Mouse (Mus musculus): ENCODE data around the gene Prr5. TPM values are rescaled to one million over a fixed set of nuclear protein-coding genes. Genes with fewer than 3 reads are reported as not detected.

Prr5 gene
- polyA plus RNA-seq, 1 experiment, result not detected

DNA sequence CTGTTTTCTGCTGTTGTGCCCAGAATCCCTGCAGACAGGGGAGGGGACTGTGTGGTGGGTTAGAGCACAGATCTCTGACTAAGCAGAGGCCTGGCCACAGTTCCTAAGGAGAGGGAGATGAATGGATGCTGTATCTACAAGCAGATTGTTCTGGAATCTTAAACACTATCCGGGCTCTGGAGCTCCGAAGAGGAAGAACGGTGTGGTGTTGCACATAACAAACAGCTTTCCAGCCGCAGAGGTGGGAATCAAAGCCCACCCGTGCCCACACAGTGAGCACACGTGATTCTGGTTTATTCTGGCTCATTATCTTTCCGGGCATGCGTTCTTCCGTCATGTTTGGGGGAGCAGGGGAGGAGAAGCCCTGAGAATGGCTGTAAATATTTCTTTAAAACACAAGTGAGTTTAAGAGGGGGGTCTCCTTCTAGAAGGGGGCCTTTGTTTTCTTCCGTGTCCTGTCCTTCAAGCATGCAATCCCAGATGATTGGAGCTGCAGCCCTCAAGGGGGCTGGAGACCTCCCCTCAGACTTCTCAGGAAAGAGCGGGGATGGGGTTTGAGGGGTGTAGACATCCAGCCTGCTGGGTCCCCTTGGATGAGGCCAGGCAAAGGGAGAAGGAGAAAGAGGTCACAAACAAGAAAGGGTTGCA is 67.0 kb downstream of the Prr5 start:
- Histone ChIP-seq H3K4me1 (ENCODE audit: control insufficient read depth, insufficient read depth, low read length) (no peaks in the 10 kb centered on the region), H3K4me3 (ENCODE audit: insufficient read depth, low read length) (no peak overlapping the region), H3K27ac (ENCODE audit: insufficient read depth, low read depth, low read length) (no peak overlapping the region)
- TF ChIP-seq POLR2A (IDR thresholded peaks at IDR 0.05; ENCODE audit: borderline replicate concordance, low read depth, low read length) (no peak), CTCF (IDR thresholded peaks at IDR 0.05; ENCODE audit: low read depth, low read length) (no peak)

DNA sequence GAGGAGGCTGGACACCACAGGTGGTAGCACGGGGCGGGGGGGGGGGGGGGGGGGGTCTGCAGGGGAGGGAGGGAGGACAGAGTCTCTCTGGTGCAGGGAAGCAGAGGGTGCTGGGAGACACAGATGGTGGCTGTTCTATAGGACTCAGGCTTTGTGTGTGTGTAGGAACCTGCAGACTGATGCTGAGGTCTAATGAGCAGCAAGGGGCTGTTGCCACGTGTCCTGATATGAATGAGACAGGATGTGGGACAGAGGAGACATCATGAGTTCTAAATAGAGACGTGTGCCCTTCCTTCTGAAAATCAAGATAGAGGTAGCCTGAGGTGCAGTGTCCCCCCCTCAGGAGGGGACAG is 67.5 kb downstream of the Prr5 start:
- Histone ChIP-seq H3K4me1 (ENCODE audit: control insufficient read depth, insufficient read depth, low read length) (no peaks in the 10 kb centered on the region), H3K27ac (ENCODE audit: insufficient read depth, low read depth, low read length) (no peak overlapping the region), H3K4me3 (ENCODE audit: insufficient read depth, low read length) (no peak overlapping the region)
- TF ChIP-seq POLR2A (IDR thresholded peaks at IDR 0.05; ENCODE audit: borderline replicate concordance, low read depth, low read length) (no peak), CTCF (IDR thresholded peaks at IDR 0.05; ENCODE audit: low read depth, low read length) (no peak)

DNA sequence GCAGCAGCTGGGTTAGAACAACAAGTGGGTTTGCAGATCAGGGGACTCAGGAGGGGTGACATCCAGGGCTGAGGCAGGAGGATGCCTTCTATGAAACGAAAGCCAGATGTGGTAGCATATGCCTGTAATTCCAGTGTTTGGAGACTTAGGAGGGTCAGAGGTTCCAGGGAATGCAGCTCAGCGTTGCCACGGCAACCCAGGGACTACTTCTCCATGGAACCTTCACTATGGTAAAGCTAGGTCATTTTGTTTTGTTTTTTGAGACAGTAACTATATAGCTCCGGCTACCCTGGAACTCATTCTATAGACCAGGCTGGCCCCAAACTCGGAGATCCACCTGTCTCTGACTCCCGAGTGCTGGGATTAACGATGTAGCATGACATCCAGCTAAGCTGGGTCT is 68.8 kb downstream of the Prr5 start:
- TF ChIP-seq CTCF (IDR thresholded peaks at IDR 0.05; ENCODE audit: low read depth, low read length), result no peak
- no peak for TF ChIP-seq POLR2A (IDR thresholded peaks at IDR 0.05; ENCODE audit: borderline replicate concordance, low read depth, low read length)
- Histone ChIP-seq H3K27ac (ENCODE audit: insufficient read depth, low read depth, low read length) (no peak overlapping the region), H3K4me1 (ENCODE audit: control insufficient read depth, insufficient read depth, low read length) (no peaks in the 10 kb centered on the region), H3K4me3 (ENCODE audit: insufficient read depth, low read length) (no peak overlapping the region)

DNA sequence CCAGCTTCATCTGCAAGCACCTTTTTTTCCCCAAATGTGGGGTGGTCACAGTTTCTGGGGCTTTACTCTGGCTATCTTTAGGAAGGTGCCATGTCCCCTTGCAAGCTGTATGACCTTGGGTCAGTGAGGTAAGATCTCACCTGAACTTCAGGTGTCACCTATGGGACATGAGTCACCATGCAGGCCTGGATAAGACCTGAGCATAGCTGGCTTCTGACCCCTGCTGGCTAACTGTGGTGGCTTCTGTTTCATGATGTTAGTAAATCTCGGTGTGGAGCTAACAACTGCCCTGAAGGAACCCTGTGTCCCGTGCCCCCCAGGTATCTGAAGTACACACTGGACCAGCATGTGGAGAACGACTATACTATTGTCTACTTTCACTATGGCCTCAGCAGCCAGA is 72.2 kb downstream of the Prr5 start:
- peaks cover 5% of the 10 kb centered on the region for H3K4me1 ChIP-seq (ENCODE audit: control insufficient read depth, insufficient read depth, low read length)
- TF ChIP-seq CTCF (IDR thresholded peaks at IDR 0.05; ENCODE audit: low read depth, low read length) (no peak), POLR2A (IDR thresholded peaks at IDR 0.05; ENCODE audit: borderline replicate concordance, low read depth, low read length) (no peak)
- H3K27ac ChIP-seq (ENCODE audit: insufficient read depth, low read depth, low read length), result no peak overlapping the region
- no peak overlapping the region for H3K4me3 ChIP-seq (ENCODE audit: insufficient read depth, low read length)

DNA sequence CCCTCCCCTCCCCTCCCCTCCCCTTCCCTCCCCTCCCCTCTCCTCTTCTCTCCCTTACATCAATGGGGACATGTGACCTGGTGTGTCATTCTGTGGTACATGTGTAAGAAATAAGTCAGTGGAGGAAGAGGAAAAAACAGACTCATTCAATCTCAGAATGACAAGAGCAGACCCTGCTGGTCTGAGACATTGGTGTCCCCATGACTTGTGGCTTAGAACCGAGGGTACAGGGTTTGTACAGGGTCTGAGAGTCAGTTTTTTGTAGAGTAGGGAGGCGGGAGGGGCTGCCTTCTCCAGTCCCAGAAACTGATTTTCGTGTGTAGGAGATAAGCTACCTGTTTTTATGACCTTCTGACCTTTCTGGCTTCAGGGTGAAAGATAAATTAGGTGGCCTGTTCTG is 73.9 kb downstream of the Prr5 start:
- no peak overlapping the region for H3K4me3 ChIP-seq (ENCODE audit: insufficient read depth, low read length)
- TF ChIP-seq POLR2A (IDR thresholded peaks at IDR 0.05; ENCODE audit: borderline replicate concordance, low read depth, low read length) (no peak), CTCF (IDR thresholded peaks at IDR 0.05; ENCODE audit: low read depth, low read length) (no peak)
- H3K27ac ChIP-seq (ENCODE audit: insufficient read depth, low read depth, low read length), result no peak overlapping the region
- peaks cover 5% of the 10 kb centered on the region for H3K4me1 ChIP-seq (ENCODE audit: control insufficient read depth, insufficient read depth, low read length)

DNA sequence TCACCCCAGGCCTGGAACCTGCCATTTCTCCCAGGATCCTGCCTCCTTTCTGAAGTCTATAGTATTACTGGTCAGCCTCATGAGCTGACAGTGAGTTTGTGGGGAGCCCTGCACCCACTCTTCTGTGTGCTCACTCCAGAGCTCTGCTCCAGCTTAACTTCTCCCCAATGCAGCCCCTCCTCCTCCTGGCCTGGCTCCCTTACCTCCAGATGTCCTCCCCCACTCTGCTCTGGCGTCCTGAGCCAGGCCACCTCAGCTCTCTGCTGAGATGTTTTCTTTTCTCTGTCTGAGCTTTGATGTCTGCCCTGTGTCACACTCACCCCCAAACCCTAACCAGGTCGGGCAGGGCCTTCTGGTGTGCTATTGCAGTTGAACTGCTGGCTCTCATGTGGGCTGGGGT is 74.9 kb downstream of the Prr5 start:
- no peak overlapping the region for H3K27ac ChIP-seq (ENCODE audit: insufficient read depth, low read depth, low read length)
- TF ChIP-seq CTCF (IDR thresholded peaks at IDR 0.05; ENCODE audit: low read depth, low read length) (no peak), POLR2A (IDR thresholded peaks at IDR 0.05; ENCODE audit: borderline replicate concordance, low read depth, low read length) (no peak)
- H3K4me1 ChIP-seq (ENCODE audit: control insufficient read depth, insufficient read depth, low read length), result peaks cover 5% of the 10 kb centered on the region
- H3K4me3 ChIP-seq (ENCODE audit: insufficient read depth, low read length), result no peak overlapping the region

DNA sequence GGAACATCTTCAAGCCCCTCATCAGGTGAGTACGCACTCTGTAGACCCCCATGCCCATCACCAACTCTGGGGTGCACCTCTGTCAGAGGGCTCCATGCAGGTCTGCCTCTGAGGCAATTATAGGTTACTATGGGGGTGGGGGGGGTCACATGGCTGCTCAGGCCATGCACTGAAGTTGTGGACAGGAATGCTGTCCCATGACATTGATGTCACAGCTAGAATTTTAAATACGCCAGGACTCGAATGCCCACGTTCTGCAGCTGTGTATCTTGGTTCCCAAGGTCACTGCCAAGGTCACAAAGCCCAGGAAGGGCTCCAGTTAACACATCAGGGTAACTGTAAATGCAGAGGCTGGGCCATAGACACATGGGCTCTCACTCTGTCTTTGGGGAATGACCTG is 76.4 kb downstream of the Prr5 start:
- TF ChIP-seq POLR2A (IDR thresholded peaks at IDR 0.05; ENCODE audit: borderline replicate concordance, low read depth, low read length) (no peak), CTCF (IDR thresholded peaks at IDR 0.05; ENCODE audit: low read depth, low read length) (no peak)
- Histone ChIP-seq H3K4me1 (ENCODE audit: control insufficient read depth, insufficient read depth, low read length) (peaks cover 5% of the 10 kb centered on the region), H3K27ac (ENCODE audit: insufficient read depth, low read depth, low read length) (no peak overlapping the region), H3K4me3 (ENCODE audit: insufficient read depth, low read length) (no peak overlapping the region)

Other genes with a start within 250 kb of the Prr5 start
- 0.12 TPM in 1 of 2 replicates, not detected in the other for gene Shisal1, start 222.5 kb upstream of the Prr5 start, polyA plus RNA-seq (2012; ENCODE audit: insufficient read depth, insufficient read length, missing spikeins)
- gene Rtl6, start 111.8 kb upstream of the Prr5 start, polyA plus RNA-seq (2012; ENCODE audit: insufficient read depth, insufficient read length, missing spikeins), result 0.82 and 0.96 TPM in 2 replicates
- gene Arhgap8, start 50.4 kb downstream of the Prr5 start, polyA plus RNA-seq (2012; ENCODE audit: insufficient read depth, insufficient read length, missing spikeins), result not detected in 2 replicates
- 0.41 TPM in 1 of 2 replicates, not detected in the other for gene Phf21b, start 186.4 kb downstream of the Prr5 start, polyA plus RNA-seq (2012; ENCODE audit: insufficient read depth, insufficient read length, missing spikeins)

All from bone marrow macrophage, adult 2 months (primary cell).